Mouse (Mus musculus): ENCODE data around the gene Idh1.
A peak's percentile ranks its signal among the peaks of the same experiment; 100 is the strongest.

- TF ChIP-seq HCFC1 (IDR thresholded peaks at IDR 0.05; ENCODE audit: low read depth, low read length) (no peak), CTCF (IDR thresholded peaks at IDR 0.05 in 2 of 3, conservative IDR thresholded peaks at IDR 0.05 in 1 of 3; ENCODE audit: control insufficient read depth in 1 of 3, insufficient read depth in 1 of 3, low read depth in 2 of 3, low read length in 3 of 3, poor library complexity in 1 of 3, severe bottlenecking in 1 of 3) (peak; percentile 18 to 53 (median 52); a peak in 5 of 6 replicates), TBP (IDR thresholded peaks at IDR 0.05; ENCODE audit: low read depth, low read length) (no peak), POLR2AphosphoS2 (IDR thresholded peaks at IDR 0.05; ENCODE audit: low read length) (no peak), ZKSCAN1 (IDR thresholded peaks at IDR 0.05; ENCODE audit: low read depth, low read length) (no peak), NRF1 (IDR thresholded peaks at IDR 0.05; ENCODE audit: insufficient read depth, low read depth, low read length, poor library complexity, severe bottlenecking) (no peak), GATA1 (IDR thresholded peaks at IDR 0.05; ENCODE audit: low read depth, low read length) (peak; percentile 78), E2F4 (IDR thresholded peaks at IDR 0.05; ENCODE audit: borderline replicate concordance, low read depth, low read length) (no peak), TCF12 (IDR thresholded peaks at IDR 0.05; ENCODE audit: low read depth, low read length) (0 out of 2 replicates have a peak, but pooled peaks have one; percentile 51), POLR2A (IDR thresholded peaks at IDR 0.05; ENCODE audit: control insufficient read depth in 1 of 2, insufficient read depth in 1 of 2, low read depth in 1 of 2, low read length in 2 of 2, poor library complexity in 1 of 2) (no peak), MAFK (IDR thresholded peaks at IDR 0.05; ENCODE audit: borderline replicate concordance, low read depth, low read length) (no peak)
Observed at GRCm38 (mm10) chr1:65185524-65186205, 635 bp downstream of the Idh1 start.
